Mouse (Mus musculus): Measurements from ENCODE around the gene Anapc5.

The Anapc5 gene

DNA sequence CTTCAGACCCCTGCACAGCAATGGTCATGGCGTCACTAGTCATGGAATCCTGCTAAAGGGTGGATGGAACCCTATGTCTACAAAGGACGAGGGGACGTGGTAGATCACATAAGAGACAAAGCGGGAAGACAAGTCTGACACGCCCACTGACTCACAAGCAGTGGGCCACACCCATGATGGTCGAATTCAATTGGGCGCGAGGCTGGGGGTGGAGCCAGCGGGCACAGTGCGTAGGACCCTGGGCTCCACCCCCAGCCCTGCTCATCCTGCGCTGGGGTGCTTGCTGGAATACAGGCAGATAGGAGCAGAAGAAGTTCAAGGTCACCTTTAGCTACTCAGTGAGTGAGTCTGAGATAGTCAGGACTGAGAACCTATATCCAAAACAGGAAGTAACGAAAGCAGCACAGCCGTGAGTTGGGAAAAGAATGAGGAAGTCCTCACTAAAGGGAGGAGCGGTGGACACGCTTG is 52.0 kb downstream of the Anapc5 start:
- peak; percentile 8 for DNase-seq (ENCODE audit: low read depth, low spot score)

DNA sequence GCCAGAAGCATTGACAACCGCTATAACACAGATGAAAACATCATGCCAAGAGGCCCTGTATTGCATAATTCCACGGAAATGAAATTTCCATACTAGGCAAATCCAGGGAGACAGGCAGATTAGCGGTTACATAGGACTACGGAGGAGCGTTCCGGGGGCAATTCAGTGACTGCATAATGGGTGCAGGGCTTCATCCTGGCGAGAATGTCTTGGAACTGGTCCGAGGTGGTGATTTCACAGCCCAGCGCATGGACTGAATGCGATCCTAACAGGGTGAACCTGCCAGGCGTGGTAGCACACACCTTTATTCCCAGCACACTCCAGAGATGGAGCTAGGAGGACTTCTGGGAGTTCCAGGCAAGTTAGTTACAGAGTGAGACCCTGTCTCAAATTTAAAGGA is 53.9 kb downstream of the Anapc5 start:
- no peak for DNase-seq (ENCODE audit: low read depth, low spot score)

DNA sequence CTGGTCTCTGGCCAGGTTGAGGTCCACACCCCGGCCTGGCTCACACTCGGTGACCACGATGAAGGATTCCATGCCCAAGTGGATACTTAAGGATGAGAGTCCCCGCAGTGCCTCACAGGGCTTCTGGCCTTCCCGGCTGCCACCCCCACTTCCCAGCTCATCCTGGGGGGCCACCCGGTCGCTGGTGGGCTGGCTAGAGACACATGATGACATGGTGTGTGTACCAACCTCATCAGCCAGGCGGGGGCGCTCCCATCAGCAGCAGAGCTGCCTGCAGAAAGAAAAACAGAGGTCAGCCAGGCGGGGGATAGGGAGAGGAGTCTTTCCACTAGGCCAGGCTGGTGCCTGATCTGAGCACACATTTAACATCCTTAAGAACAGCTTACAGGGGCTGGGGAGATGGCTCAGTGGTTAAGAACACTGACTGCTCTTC is 57.1 kb downstream of the Anapc5 start:
- DNase-seq (ENCODE audit: low read depth, low spot score): no peak

DNA sequence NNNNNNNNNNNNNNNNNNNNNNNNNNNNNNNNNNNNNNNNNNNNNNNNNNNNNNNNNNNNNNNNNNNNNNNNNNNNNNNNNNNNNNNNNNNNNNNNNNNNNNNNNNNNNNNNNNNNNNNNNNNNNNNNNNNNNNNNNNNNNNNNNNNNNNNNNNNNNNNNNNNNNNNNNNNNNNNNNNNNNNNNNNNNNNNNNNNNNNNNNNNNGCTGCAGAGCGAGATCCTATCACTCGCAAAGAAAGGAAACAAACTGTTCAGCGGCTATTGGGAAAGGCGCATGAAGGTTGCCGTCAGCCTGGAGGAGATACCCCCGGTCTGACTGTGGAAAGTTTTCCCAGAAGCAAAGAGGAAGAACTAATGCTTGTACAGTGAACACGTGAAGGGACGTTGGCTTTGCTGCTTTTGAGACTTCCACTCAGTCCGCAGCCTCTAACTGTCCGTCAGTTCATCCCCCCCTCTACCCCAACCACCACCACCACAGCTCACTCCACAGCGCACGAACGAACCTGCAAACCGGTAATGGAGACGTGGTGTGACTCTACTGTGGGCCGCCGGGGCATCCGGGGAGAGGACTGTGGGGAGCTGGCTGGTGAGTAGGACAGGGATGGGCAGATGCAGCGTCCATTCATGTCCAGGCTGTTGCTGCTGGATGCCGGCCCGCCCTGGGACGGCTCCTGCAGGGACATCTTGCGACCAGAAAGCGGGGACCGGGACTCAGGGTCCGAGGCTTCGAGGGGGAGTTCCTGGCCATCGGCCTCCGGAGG is 57.7 kb downstream of the Anapc5 start:
- no peak for DNase-seq (ENCODE audit: low read depth, low spot score)

DNA sequence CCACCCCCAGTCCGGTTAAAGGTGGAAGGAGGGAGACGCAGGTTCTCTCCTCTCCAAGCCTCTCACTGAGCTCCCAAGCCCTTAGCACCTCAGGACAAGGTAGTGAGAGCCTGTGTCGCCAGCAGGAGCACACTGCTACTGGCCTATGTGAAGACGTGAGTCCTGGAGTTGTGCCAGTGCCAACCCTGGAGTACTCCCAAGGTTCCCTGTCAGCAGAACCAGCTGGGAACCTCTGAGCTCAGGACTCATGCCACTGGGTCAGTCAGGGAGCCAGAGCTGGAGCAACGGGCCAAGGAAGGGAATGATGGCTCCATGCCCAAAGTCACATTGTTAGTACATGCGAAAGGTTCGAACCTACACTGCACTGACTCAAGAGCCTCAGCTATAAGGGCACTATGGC is 64.5 kb downstream of the Anapc5 start:
- no peak for DNase-seq (ENCODE audit: low read depth, low spot score)

DNA sequence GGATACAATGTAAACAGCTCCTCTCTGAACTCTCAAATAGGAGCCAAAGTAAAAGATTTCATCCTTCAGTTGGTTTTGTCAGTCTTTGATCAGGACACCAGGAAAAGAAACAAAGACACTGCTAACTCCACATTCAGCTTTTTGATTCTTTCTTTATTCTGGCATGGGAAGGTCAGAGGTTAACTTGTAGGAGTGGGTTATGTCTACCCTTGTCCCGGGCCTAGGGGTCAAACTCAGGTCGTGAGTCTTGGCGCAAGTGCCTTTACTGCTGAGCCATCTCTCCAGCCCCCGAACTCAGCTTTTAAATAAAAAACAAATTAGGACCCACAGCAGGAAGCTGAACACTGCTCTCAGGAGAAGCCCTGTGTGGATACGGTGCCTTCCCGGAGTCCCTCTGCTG is 65.0 kb downstream of the Anapc5 start:
- DNase-seq (ENCODE audit: low read depth, low spot score): no peak

DNA sequence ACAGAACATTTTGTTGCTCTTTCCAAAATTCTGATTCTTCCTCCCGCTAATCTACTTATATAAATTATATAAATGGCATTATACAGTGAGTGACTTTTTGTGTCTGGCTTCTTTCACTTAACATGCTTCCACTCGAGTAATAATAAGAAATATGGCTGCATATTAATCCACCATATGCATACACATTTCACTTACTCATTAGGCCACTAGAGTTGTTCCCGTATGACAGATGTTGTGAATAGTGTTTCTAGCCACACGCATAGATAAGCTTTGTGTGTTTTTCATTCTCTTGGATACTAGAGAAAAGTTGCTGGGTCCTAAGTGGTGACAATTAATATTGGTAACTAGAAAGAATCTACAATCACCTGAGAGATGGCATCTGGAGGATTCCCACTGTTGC is 65.5 kb downstream of the Anapc5 start:
- no peak for DNase-seq (ENCODE audit: low read depth, low spot score)

DNA sequence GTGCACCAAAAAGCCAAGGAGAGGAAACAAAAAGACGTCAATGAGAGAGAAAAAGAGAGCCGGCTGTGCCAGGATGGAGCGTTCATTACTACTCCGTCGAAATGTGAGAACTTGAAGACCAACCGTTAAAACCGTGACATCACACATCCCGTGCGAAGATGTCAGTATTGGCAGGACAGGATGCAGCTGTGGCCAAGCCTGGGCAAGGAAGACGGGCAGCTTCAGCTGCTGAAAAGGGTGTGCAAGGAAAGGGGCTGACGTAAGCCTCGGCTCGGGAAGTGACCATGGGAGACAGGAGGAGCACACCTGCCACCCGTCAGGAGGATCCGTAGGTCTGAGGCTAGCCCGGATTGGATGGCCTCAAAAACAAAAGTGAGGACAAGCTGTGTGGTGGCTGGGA is 66.7 kb downstream of the Anapc5 start:
- DNase-seq (ENCODE audit: low read depth, low spot score): no peak

DNA sequence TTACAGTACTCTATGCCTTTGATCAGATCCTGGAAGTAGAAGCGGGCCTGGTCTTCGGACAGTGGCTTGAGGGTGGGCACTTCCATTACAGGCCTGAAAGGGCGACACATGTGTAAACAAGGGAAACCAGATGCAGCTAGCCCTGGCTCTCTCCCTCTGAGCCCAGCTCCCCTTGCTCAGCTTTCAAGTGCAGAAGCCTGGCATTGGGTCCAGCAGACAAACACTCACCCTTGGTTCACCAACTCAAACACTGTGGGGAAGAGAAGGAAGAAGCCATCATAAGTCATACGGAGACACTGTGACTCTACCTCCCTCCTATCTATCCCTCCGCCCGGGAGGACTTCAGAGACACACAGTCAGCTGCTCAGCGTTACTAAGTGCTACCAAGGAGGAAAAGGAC is 73.2 kb downstream of the Anapc5 start:
- no peak for DNase-seq (ENCODE audit: low read depth, low spot score)

DNA sequence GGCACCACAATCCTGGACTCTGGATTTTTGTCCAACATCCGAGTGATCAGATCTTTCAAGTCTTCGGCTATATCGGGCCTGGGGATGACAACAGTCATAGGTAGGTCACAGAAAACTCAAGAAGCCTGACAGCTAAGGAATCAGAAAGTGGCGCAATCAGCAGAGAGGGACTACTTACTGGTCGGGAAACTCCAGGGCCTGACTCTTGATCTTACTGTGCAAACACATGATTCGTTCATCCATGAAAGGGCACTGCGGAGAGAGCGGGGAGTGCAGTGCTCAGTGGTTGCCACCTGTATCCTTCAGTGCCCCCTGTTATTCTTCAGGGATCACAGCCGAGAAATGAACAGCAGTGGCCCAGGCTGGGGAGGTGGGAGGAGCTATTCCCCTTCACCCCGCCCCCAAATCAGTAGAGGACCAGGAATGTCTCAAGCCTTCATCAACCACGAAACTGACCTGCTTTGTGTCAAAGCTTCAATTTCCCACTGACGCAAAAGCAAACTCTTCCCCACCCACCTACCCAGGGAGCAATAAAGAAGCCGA is 77.2 kb downstream of the Anapc5 start:
- DNase-seq (ENCODE audit: low read depth, low spot score): no peak

Measured in CD4-positive helper T cell, adult 2 months (primary cell).